Mouse (Mus musculus) liver, adult 2 months (tissue): ENCODE data around the gene Iba57.

Source experiments
- CTCF ChIP-seq: fragments of 200-500 bp; IDR thresholded peaks from 2 replicates; pipeline ENCODE4 v1.5.1; 2011; ENCODE audit warnings: low read depth, low read length, control low read depth
- POLR2A ChIP-seq: fragments of 200-500 bp; IDR thresholded peaks from 2 replicates; pipeline ENCODE4 v1.6.1; 2011; ENCODE audit warnings: low read length, control low read depth; ENCODE audit not compliant: insufficient read depth; ENCODE audit errors: extremely low read depth

GRCm38 (mm10) chr11:59142962-59143361, 20.6 kb downstream of the Iba57 start:
- TF ChIP-seq CTCF = no peak
- no peak for TF ChIP-seq POLR2A
